Mouse (Mus musculus) CH12.LX (cell line): ENCODE measurements around the gene Anks4b. TPM values are rescaled to one million over a fixed set of nuclear protein-coding genes. Genes with fewer than 3 reads are reported as not detected.

Experiments used
- DNase-seq: peaks from one replicate; pipeline ENCODE4 v3.0.0-alpha.2; 2013; ENCODE audit errors: extremely low read depth
- H3K27ac ChIP-seq: 2 replicates; pipeline ENCODE4 v1.5.1; 2012; ENCODE audit warnings: low read depth, mild to moderate bottlenecking, control low read depth, moderate library complexity; ENCODE audit not compliant: insufficient read depth
- H3K27me3 ChIP-seq: replicated peaks from 2 replicates; pipeline ENCODE3; 2012; ENCODE audit warnings: inconsistent platforms
- H3K36me3 ChIP-seq, 2 experiments: replicated peaks in 1 of 2; 2 replicates each; pipeline versions ENCODE3 to v1.6.1; 2012; ENCODE audit warnings: inconsistent platforms in 1 of 2, low read length in 1 of 2, mild to moderate bottlenecking in 1 of 2, mixed read lengths in 1 of 2, moderate library complexity in 1 of 2; ENCODE audit not compliant: control insufficient read depth in 1 of 2, insufficient read depth in 1 of 2
- H3K4me1 ChIP-seq, 2 experiments: 2 replicates each; pipeline ENCODE4 v1.6.1; 2012; ENCODE audit warnings: inconsistent platforms in 1 of 2, moderate library complexity in 1 of 2; ENCODE audit not compliant: insufficient read depth in 2 of 2, control insufficient read depth in 1 of 2
- H3K4me2 ChIP-seq: 2 replicates; pipeline ENCODE4 v1.6.1; 2012; ENCODE audit warnings: low read depth, mild to moderate bottlenecking, control low read depth; ENCODE audit not compliant: poor library complexity, insufficient read depth, severe bottlenecking
- H3K4me3 ChIP-seq, 3 experiments: fragments of 150-350 bp in 1 of 3; sonication (generic) in 1 of 3; replicated peaks in 1 of 3; 2 replicates each; pipeline versions ENCODE3 to v1.5.1; 2011 to 2012; ENCODE audit warnings: low read depth in 2 of 3, low read length in 2 of 3, mild to moderate bottlenecking in 2 of 3, moderate library complexity in 2 of 3, control low read depth in 1 of 3, improper control_type of control experiment in 1 of 3, inconsistent platforms in 1 of 3, mixed read lengths in 1 of 3; ENCODE audit not compliant: poor library complexity in 1 of 3
- H3K79me2 ChIP-seq: replicated peaks from 2 replicates; pipeline ENCODE4 v1.6.1; 2012; ENCODE audit warnings: mild to moderate bottlenecking, moderate library complexity; ENCODE audit not compliant: control insufficient read depth, poor library complexity, insufficient read depth, severe bottlenecking; ENCODE audit errors: extremely low read depth
- H3K9ac ChIP-seq: 2 replicates; pipeline ENCODE4 v1.6.1; 2012; ENCODE audit warnings: low read depth, mild to moderate bottlenecking, control low read depth, moderate library complexity; ENCODE audit not compliant: insufficient read depth
- H3K9me3 ChIP-seq: replicated peaks from 2 replicates; pipeline ENCODE3; 2012; ENCODE audit warnings: low read length, inconsistent platforms, mixed read lengths
- ELF1 ChIP-seq: IDR thresholded peaks from 2 replicates; pipeline ENCODE4 v1.6.1; 2014; ENCODE audit warnings: low read depth, mild to moderate bottlenecking, inconsistent platforms, low read length, improper control_type of control experiment
- ETS1 ChIP-seq: conservative IDR thresholded peaks from 2 replicates; pipeline ENCODE4 v1.6.1; 2012; ENCODE audit warnings: low read depth, mild to moderate bottlenecking, inconsistent platforms, low read length, improper control_type of control experiment, moderate library complexity
- IRF4 ChIP-seq: IDR thresholded peaks from 2 replicates; pipeline ENCODE4 v1.6.1; 2014; ENCODE audit warnings: low read depth, mild to moderate bottlenecking, inconsistent platforms, low read length, improper control_type of control experiment
- JUN ChIP-seq: IDR thresholded peaks from 2 replicates; pipeline ENCODE4 v1.6.1; 2011; ENCODE audit warnings: low read depth, mild to moderate bottlenecking, low read length, improper control_type of control experiment, moderate library complexity; ENCODE audit not compliant: insufficient read depth
- JUND ChIP-seq: conservative IDR thresholded peaks from 2 replicates; pipeline ENCODE4 v1.6.1; 2011; ENCODE audit warnings: low read depth, low read length, improper control_type of control experiment
- KAT2A ChIP-seq: IDR thresholded peaks from 2 replicates; pipeline ENCODE4 v1.6.1; 2012; ENCODE audit warnings: low read length, improper control_type of control experiment, inconsistent platforms; ENCODE audit not compliant: insufficient replicate concordance
- MEF2A ChIP-seq: IDR thresholded peaks from 2 replicates; pipeline ENCODE4 v1.6.1; 2014; ENCODE audit warnings: low read depth, mild to moderate bottlenecking, inconsistent platforms, low read length, improper control_type of control experiment, borderline replicate concordance
- MXI1 ChIP-seq: IDR thresholded peaks from 2 replicates; pipeline ENCODE4 v1.6.1; 2011; ENCODE audit warnings: mild to moderate bottlenecking, low read depth, low read length, improper control_type of control experiment
- NRF1 ChIP-seq: IDR thresholded peaks from 2 replicates; pipeline ENCODE4 v1.6.1; 2014; ENCODE audit warnings: low read depth, mild to moderate bottlenecking, inconsistent platforms, low read length, improper control_type of control experiment, moderate library complexity
- USF1 ChIP-seq: IDR thresholded peaks from 2 replicates; pipeline ENCODE4 v1.6.1; 2014; ENCODE audit warnings: low read depth, mild to moderate bottlenecking, inconsistent platforms, low read length, improper control_type of control experiment
- USF2 ChIP-seq: conservative IDR thresholded peaks from 2 replicates; pipeline ENCODE4 v1.6.1; 2011; ENCODE audit warnings: low read depth, low read length, improper control_type of control experiment
- ZC3H11A ChIP-seq: IDR thresholded peaks from 2 replicates; pipeline ENCODE4 v1.6.1; 2012; ENCODE audit warnings: low read depth, mild to moderate bottlenecking, inconsistent platforms, low read length, improper control_type of control experiment
- ZKSCAN1 ChIP-seq: IDR thresholded peaks from 2 replicates; pipeline ENCODE4 v1.6.1; 2012; ENCODE audit warnings: low read depth, inconsistent platforms, low read length, improper control_type of control experiment, borderline replicate concordance
- ZMIZ1 ChIP-seq: IDR thresholded peaks from 2 replicates; pipeline ENCODE4 v1.6.1; 2012; ENCODE audit warnings: low read depth, mild to moderate bottlenecking, inconsistent platforms, low read length, improper control_type of control experiment
- ZNF384 ChIP-seq: IDR thresholded peaks from 2 replicates; pipeline ENCODE4 v1.6.1; 2012; ENCODE audit warnings: low read depth, low read length, improper control_type of control experiment, inconsistent platforms
- dilution Hi-C: fragments of 300-500 bp; cut with MboI; formaldehyde crosslinking; loops from 2 replicates; pipeline ENCODE4 v1.14.3; 2020; ENCODE audit warnings: low sequenced_read_pairs; ENCODE audit not compliant: extremely low pct_unique_long_range_greater_than_20kb, extremely low pct_ligation_motif_present
- in situ Hi-C: fragments of 300-500 bp; cut with MboI; formaldehyde crosslinking; loops from 3 replicates; pipeline ENCODE4 v1.14.3; 2019; ENCODE audit warnings: low sequenced_read_pairs, low pct_ligation_motif_present, low pct_unique_long_range_greater_than_20kb, mixed read lengths
- polyA plus RNA-seq: library from polyadenylated mRNA; unstranded; fragments of >175 nt; gene quantifications from 2 replicates; pipeline ENCODE4 v1.2.1, GENCODE M21; 2012; ENCODE audit warnings: low read depth; ENCODE audit not compliant: insufficient read length
- total RNA-seq, 2 experiments: library from RNA; depleted of rRNA; stranded (reverse); fragments of 300-350 nt in 1 of 2; fragments of >200 nt in 1 of 2; gene quantifications; 2 replicates each; pipeline ENCODE4 v1.2.3; 2012 to 2014

Gene Anks4b
- total and polyA plus RNA-seq, 3 experiments, result not detected

DNA sequence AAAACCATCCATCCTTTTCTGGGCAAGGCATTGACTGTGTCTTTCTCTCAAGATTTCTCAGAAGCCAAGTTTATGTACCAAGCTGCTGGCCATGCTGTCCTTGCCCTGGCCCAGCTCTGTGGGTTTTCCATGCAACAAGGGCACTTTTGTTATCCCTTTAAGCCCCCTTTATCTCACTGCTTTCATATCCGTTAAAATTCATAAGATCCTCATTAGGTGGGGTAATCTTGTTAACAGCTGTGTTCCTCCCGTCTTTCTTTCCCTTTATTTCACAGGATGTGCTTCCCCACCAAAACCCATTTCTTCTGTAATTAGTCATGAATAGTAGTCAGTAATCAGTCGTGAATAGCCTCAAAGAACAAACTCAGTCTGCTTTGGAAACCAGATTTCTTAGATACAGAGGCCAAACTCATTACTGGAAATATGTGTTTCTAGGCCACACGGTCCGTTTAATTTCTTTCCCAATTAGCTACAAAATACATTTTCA lies 16.0 kb upstream of the Anks4b start:
- dilution Hi-C loops, result no loop called here

DNA sequence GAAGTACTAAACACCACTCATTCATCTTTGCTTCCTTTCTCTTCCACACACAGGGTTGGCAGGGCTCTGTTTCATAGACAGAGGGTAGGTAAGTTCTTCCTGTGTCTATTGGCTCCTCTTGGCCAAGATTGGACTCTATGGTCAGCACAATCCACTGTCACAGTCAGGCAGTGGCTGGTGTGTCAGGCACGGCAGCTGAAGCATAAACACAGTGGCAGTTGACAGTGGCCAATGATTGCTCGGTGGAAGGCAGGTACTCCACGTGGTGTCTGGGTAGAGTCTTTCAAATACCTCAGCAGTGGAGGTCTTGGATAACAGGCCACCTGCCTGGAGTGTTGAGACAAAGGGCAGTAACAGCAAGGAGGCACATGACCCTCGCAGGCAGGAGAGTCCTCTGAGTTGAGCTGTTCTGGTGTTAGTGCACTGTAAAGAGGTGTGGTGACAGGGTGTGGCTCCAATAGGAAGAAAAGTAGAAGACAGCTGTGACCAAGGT lies 15.5 kb upstream of the Anks4b start:
- dilution Hi-C loops (no loop called here), in situ Hi-C loops (no loop called here)
- Histone ChIP-seq H3K9me3 (peaks cover 12% of the 10 kb centered on the region), H3K79me2 (no peaks in the 10 kb centered on the region), H3K36me3 (no peaks in the 10 kb centered on the region), H3K9ac (no peak overlapping the region), H3K4me3 (no peak overlapping the region), H3K4me1 (no peaks in the 10 kb centered on the region), H3K27me3 (no peaks in the 10 kb centered on the region), H3K4me2 (no peak overlapping the region), H3K27ac (no peak overlapping the region)
- no peak for DNase-seq
- TF ChIP-seq USF1, result no peak
- TF ChIP-seq ZNF384, result no peak

More for the DNA sequence above, 16.0 kb upstream of the Anks4b start:
- Histone ChIP-seq H3K36me3 (no peaks in the 10 kb centered on the region), H3K4me1 (no peaks in the 10 kb centered on the region), H3K9me3 (peaks cover 12% of the 10 kb centered on the region), H3K4me3 (no peak overlapping the region), H3K27ac (no peak overlapping the region), H3K4me2 (no peak overlapping the region), H3K27me3 (no peaks in the 10 kb centered on the region), H3K79me2 (no peaks in the 10 kb centered on the region), H3K9ac (no peak overlapping the region)
- TF ChIP-seq JUND, result no peak
- TF ChIP-seq ZNF384, result no peak
- no peak for TF ChIP-seq ELF1
- no peak for TF ChIP-seq JUN
- no peak for TF ChIP-seq ZMIZ1
- TF ChIP-seq MXI1, result no peak
- no peak for TF ChIP-seq IRF4
- no peak for TF ChIP-seq KAT2A
- TF ChIP-seq ZC3H11A, result no peak
- TF ChIP-seq ETS1, result no peak
- TF ChIP-seq USF1, result no peak
- TF ChIP-seq NRF1, result no peak
- no peak for TF ChIP-seq MEF2A
- no peak for TF ChIP-seq ZKSCAN1
- TF ChIP-seq USF2, result no peak
- no peak for DNase-seq
- in situ Hi-C loops, result no loop called here
